Mouse (Mus musculus) liver, embryonic 11.5 days (tissue): ENCODE data around the gene Hist1h4f. TPM values are rescaled to one million over a fixed set of nuclear protein-coding genes. Genes with fewer than 3 reads are reported as not detected.
"Not testable (repeated sequence)": the region's sequence is repeated elsewhere in the genome, so short reads cannot be mapped to it uniquely, and the experiment has no call there.

ENCODE experiments used
- ATAC-seq: fragments of 200-750 bp; cut with Nextera tagmentation; replicated peaks from 2 replicates; pipeline ENCODE4 v1.8.0; 2017; ENCODE audit warnings: moderate number of reproducible peaks, mild to moderate bottlenecking, moderate TSS enrichment, moderate library complexity; ENCODE audit not compliant: low FRiP score
- DNase-seq: peaks from one replicate; pipeline ENCODE4 v3.0.0-alpha.2; 2017; ENCODE audit warnings: low spot score
- H3K27ac ChIP-seq: fragments of 300-500 bp; sonication (generic); 2 replicates; pipeline ENCODE4 v1.5.1; 2014; ENCODE audit warnings: mild to moderate bottlenecking, low read depth, low read length, control low read depth
- H3K27me3 ChIP-seq: fragments of 300-500 bp; sonication (generic); replicated peaks from 2 replicates; pipeline ENCODE4 v1.6.1; 2014; ENCODE audit warnings: low read length, mixed read lengths; ENCODE audit not compliant: control insufficient read depth, insufficient read depth
- H3K36me3 ChIP-seq: fragments of 300-500 bp; sonication (generic); 2 replicates; pipeline ENCODE4 v1.6.1; 2014; ENCODE audit warnings: mild to moderate bottlenecking, low read length, moderate library complexity, mixed read lengths; ENCODE audit not compliant: control insufficient read depth, insufficient read depth
- H3K4me1 ChIP-seq: fragments of 300-500 bp; sonication (generic); replicated peaks from 2 replicates; pipeline ENCODE4 v1.6.1; 2014; ENCODE audit warnings: low read length, mixed read lengths; ENCODE audit not compliant: control insufficient read depth, insufficient read depth
- H3K4me2 ChIP-seq: fragments of 300-500 bp; sonication (generic); 2 replicates; pipeline ENCODE4 v1.6.1; 2014; ENCODE audit warnings: mild to moderate bottlenecking, control low read depth, moderate library complexity
- H3K4me3 ChIP-seq: fragments of 300-500 bp; sonication (generic); 2 replicates; pipeline ENCODE4 v1.5.1; 2014; ENCODE audit warnings: low read depth, low read length, control low read depth
- H3K9ac ChIP-seq: fragments of 300-500 bp; sonication (generic); 2 replicates; pipeline ENCODE4 v1.6.1; 2014; ENCODE audit warnings: low read depth, low read length, control low read depth
- H3K9me3 ChIP-seq: fragments of 300-500 bp; sonication (generic); 2 replicates; pipeline ENCODE4 v1.6.1; 2016; ENCODE audit warnings: low read length, inconsistent platforms, mixed read lengths; ENCODE audit not compliant: control insufficient read depth
- WGBS: fragments of 180-500 bp; shearing (Covaris S2); extraction: QIAGEN DNeasy Blood & Tissue Kit; methylation state at CpG from one replicate; pipeline ENCODE4 v1.1.7; 2014; 5-methylcytosine and 5-hydroxymethylcytosine counted together
- polyA plus RNA-seq: library from polyadenylated mRNA; unstranded; fragments of >200 nt; fragmentation: Nextera tagmentation; extraction: Ambion mirVana; gene quantifications from 2 replicates; pipeline ENCODE4 v1.2.1, GENCODE M21; 2014

Hist1h4f gene
- polyA plus RNA-seq, 1 experiment from 2014 or later: 1.4 TPM

GRCm38 (mm10) chr13:23581408-23582218, 30.2 kb upstream of the Hist1h4f start, which contains the start of gene Hist1h4d:
Gene Hist1h4d, plus strand, starts transcription at chr13:23581598.
- H3K36me3 ChIP-seq: no peaks in the 10 kb centered on the region
- H3K9ac ChIP-seq: peak within 1 kb of the TSS; percentile 77
- peak within 1 kb of the TSS; percentile 100 for H3K27ac ChIP-seq
- ATAC-seq (peak; percentile 85), DNase-seq (peak; percentile 97)
- under 1% methylated on average over 43 of the region's 43 CpGs for WGBS
- H3K4me1 ChIP-seq: peaks cover 33% of the 10 kb centered on the region
- H3K4me3 ChIP-seq: peak within 1 kb of the TSS; percentile 50
- H3K27me3 ChIP-seq: no peaks in the 10 kb centered on the region
- H3K9me3 ChIP-seq: no peaks in the 10 kb centered on the region
- peak within 1 kb of the TSS; percentile 77 for H3K4me2 ChIP-seq

- H3K4me2 ChIP-seq: no peak overlapping the region
- no peaks in the 10 kb centered on the region for H3K27me3 ChIP-seq
- DNase-seq (no peak), ATAC-seq (no peak)
- no peak overlapping the region for H3K9ac ChIP-seq
- no peak overlapping the region for H3K4me3 ChIP-seq
- no peaks in the 10 kb centered on the region for H3K9me3 ChIP-seq
- H3K36me3 ChIP-seq: no peaks in the 10 kb centered on the region
- whole genome bisulfite sequencing: 95% methylated on average over 1 of the region's 1 CpGs
- H3K4me1 ChIP-seq: peaks cover 20% of the 10 kb centered on the region
- no peak overlapping the region for H3K27ac ChIP-seq
Measured at GRCm38 (mm10) chr13:23577835-23578234, 26.4 kb upstream of the Hist1h4f start.

DNA sequence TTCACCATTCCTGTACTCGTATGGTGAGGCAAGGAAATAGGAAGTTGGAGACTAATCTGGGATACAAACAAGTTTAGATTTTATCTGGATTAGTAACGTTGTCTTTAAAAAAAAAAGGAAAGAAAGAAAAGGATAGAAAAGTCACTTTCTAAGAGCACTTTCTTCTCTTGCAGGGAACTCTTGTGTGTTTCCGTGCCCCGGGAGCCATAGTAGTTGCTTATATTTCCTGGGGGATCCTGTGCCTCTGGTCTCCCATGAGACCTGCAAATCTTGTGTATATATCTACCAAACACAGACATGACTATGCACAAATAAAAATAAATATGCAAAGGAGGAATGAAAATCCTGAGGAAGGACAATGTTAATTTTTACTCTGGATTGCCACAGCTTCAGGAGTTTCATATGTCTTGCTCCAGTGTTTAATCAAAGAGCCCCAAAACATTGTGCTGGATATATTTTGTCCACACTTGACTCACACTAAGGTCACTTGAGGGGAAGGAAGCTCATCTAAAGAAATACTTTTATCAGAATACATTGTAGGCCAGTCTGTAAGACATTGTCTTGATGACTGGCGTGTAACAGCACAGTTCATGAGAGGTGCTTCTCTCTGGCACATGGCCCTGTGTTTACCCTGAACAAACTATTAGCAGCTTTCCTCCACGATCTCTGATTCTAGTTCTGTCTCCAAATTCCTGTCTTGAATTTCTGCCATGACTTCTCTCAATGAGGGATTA, 25.6 kb upstream of the Hist1h4f start:
- no peaks in the 10 kb centered on the region for H3K9me3 ChIP-seq
- H3K27me3 ChIP-seq: no peaks in the 10 kb centered on the region
- DNase-seq (no peak), ATAC-seq (no peak)
- H3K27ac ChIP-seq: peak overlapping the region; percentile 99
- peaks cover 14% of the 10 kb centered on the region for H3K4me1 ChIP-seq
- H3K4me3 ChIP-seq: peak overlapping the region; percentile 53
- no peaks in the 10 kb centered on the region for H3K36me3 ChIP-seq
- H3K9ac ChIP-seq: peak overlapping the region; percentile 89
- 43% methylated on average over 6 of the region's 6 CpGs for WGBS
- peak overlapping the region; percentile 92 for H3K4me2 ChIP-seq

- no peak for ATAC-seq
Measured at GRCm38 (mm10) chr13:23576351-23576881, 25.0 kb upstream of the Hist1h4f start.

DNA sequence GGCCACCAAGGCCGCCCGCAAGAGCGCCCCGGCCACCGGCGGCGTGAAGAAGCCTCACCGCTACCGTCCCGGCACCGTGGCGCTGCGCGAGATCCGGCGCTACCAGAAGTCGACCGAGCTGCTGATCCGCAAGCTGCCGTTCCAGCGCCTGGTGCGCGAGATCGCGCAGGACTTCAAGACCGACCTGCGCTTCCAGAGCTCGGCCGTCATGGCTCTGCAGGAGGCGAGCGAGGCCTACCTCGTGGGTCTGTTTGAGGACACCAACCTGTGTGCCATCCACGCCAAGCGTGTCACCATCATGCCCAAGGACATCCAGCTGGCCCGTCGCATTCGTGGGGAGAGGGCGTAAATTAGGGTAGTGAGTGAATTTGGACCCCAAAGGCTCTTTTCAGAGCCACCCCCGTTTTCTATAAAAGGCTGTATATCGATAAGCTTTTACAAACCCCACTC, 24.4 kb upstream of the Hist1h4f start:
- not testable (repeated sequence) for DNase-seq, H3K9me3 ChIP-seq, H3K4me1 ChIP-seq, H3K36me3 ChIP-seq, ATAC-seq, H3K27me3 ChIP-seq
- H3K9ac ChIP-seq: peak overlapping the region; percentile 89
- H3K4me3 ChIP-seq: peak overlapping the region; percentile 53
- H3K27ac ChIP-seq: peak overlapping the region; percentile 99
- WGBS: under 1% methylated on average over 9 of the region's 40 CpGs
- peak overlapping the region; percentile 92 for H3K4me2 ChIP-seq

More at GRCm38 (mm10) chr13:23576351-23576881, 25.0 kb upstream of the Hist1h4f start:
- peak overlapping the region; percentile 92 for H3K4me2 ChIP-seq
- peak overlapping the region; percentile 53 for H3K4me3 ChIP-seq
- DNase-seq: peak; percentile 55
- peak overlapping the region; percentile 89 for H3K9ac ChIP-seq
- H3K36me3 ChIP-seq: no peaks in the 10 kb centered on the region
- 6% methylated on average over 7 of the region's 7 CpGs for WGBS
- H3K27ac ChIP-seq: peak overlapping the region; percentile 99
- no peaks in the 10 kb centered on the region for H3K27me3 ChIP-seq
- H3K9me3 ChIP-seq: no peaks in the 10 kb centered on the region
- peaks cover 11% of the 10 kb centered on the region for H3K4me1 ChIP-seq

- WGBS: 1% methylated on average over 18 of the region's 18 CpGs
- peak within 1 kb of the TSS; percentile 89 for H3K9ac ChIP-seq
- DNase-seq (no peak), ATAC-seq (peak; percentile 50)
- peaks cover 7% of the 10 kb centered on the region for H3K4me1 ChIP-seq
- H3K4me2 ChIP-seq: peak within 1 kb of the TSS; percentile 92
- peak within 1 kb of the TSS; percentile 99 for H3K27ac ChIP-seq
- no peaks in the 10 kb centered on the region for H3K27me3 ChIP-seq
- no peaks in the 10 kb centered on the region for H3K9me3 ChIP-seq
- H3K36me3 ChIP-seq: no peaks in the 10 kb centered on the region
- peak within 1 kb of the TSS; percentile 53 for H3K4me3 ChIP-seq
Measured at GRCm38 (mm10) chr13:23575271-23575851, 23.9 kb upstream of the Hist1h4f start, which contains the start of gene Hist1h3d. Gene Hist1h3d, plus strand, starts transcription at chr13:23575763.

GRCm38 (mm10) chr13:23574546-23575170, 23.2 kb upstream of the Hist1h4f start:
- not testable (repeated sequence) for H3K36me3 ChIP-seq, H3K9me3 ChIP-seq, ATAC-seq, H3K4me1 ChIP-seq, DNase-seq, H3K27me3 ChIP-seq
- peak overlapping the region; percentile 98 for H3K27ac ChIP-seq
- H3K4me3 ChIP-seq: peak overlapping the region; percentile 34
- under 1% methylated on average over 6 of the region's 39 CpGs for whole genome bisulfite sequencing
- peak overlapping the region; percentile 92 for H3K4me2 ChIP-seq
- H3K9ac ChIP-seq: peak overlapping the region; percentile 70
